In the genomic region with DNA sequence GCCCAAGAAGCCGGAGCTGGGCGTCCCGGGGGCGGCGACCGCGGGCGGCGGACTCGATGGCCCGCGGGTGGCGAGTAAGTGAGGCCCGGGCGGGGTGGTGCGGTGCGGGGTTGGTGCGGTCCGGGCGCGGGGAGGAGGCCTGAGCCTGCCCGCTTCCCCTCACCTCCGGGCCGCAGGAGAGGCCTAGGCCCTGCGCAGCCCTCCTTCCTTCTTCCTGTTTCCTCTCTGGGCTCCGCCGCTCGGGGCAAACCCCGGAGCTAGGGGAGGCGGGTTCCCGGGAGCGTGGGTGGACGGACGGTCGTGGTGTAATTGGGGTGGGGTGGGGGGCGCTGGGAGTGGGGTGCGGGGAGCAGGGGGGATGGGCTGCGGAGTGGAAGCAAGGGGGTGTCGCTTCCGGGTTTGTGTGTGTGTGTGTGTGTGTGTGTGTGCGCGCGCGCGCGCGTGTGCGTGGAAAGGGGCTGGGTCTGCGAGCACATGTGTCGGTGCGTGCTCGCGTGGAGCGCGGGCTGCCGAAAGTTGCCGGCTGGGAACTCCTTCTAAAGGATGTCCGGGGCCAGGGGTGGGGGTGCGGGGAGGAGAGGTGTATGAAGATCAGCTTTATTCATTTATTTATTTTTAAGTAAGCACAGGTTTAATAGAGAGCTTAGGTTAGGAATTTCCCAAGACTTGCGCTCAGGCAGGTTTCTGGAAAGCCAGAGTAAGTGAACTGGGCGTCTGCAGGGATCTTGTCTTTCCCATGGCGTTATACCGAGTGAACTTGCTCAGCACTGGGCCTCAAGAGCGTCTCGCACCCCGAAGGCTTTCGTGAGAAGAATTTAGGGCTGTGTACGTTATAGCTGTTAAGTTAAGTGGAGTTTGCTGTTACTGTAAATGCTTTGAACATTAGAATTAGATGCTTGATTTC, we compare ENCODE assay signal across 8 mouse cellular contexts. TPM values are rescaled to one million over a fixed set of nuclear protein-coding genes. Genes with fewer than 3 reads are reported as not detected.
DNase-seq lines count a peak whose midpoint lies in the region; ATAC-seq and TF ChIP-seq lines count a peak whose summit lies in the region.

No protein-coding gene starts in this region.

- H3K27ac ChIP-seq in gastrocnemius, adult 2 months: peak overlapping the region; percentile 99
- H3K27ac ChIP-seq in hindbrain, embryonic 16.5 days (ENCODE audit: low read depth, low read length): peak overlapping the region; percentile 99
- H3K27ac ChIP-seq in macrophage: no peak overlapping the region

- no peaks in the 10 kb centered on the region for H3K36me3 ChIP-seq in hindbrain, embryonic 16.5 days (ENCODE audit: control insufficient read depth, insufficient read depth, low read length)
- H3K36me3 ChIP-seq in macrophage (ENCODE audit: inconsistent target): no peaks in the 10 kb centered on the region

- peak overlapping the region; percentile 85 for H3K9ac ChIP-seq in hindbrain, embryonic 16.5 days (ENCODE audit: low read depth, low read length)

- peak overlapping the region; percentile 97 for H3K4me3 ChIP-seq in gastrocnemius, adult 2 months
- H3K4me3 ChIP-seq in hindbrain, embryonic 16.5 days (ENCODE audit: low read length): peak overlapping the region; percentile 66
- H3K4me3 ChIP-seq in macrophage (ENCODE audit: inconsistent target): peak overlapping the region; percentile 54

- 1% methylated on average over 65 of the region's 68 CpGs for WGBS in hindbrain, embryonic 16.5 days
- WGBS in macrophage (ENCODE audit: missing documents): under 1% methylated on average over 42 of the region's 68 CpGs

- peak; percentile 87 for DNase-seq in T-cell, adult 2 months (ENCODE audit: low spot score)
- DNase-seq in cerebellum, postnatal 36 days: peak; percentile 66 to 75
- DNase-seq in gastrocnemius, adult 2 months: peak; percentile 73
- DNase-seq in left cerebral cortex, adult 8-10 months (ENCODE audit: low spot score in 2 of 2): peak; percentile 36 to 70
- peak; percentile 89 to 90 for DNase-seq in right cerebral cortex, postnatal 10 days (ENCODE audit: low spot score in 2 of 2)
- peak; percentile 70 for DNase-seq in urinary bladder, postnatal 14 days (ENCODE audit: low spot score)

- no peak for TF ChIP-seq CTCF in gastrocnemius, adult 2 months (IDR thresholded peaks at IDR 0.05)

- H3K79me2 ChIP-seq in macrophage (ENCODE audit: inconsistent target): peaks cover 53% of the 10 kb centered on the region

- intact Hi-C loops in gastrocnemius, adult 2 months (cut with DNase I): loop anchor here (5.0 kb wide), 2 partner anchors 66 to 111 kb away; no protein-coding TSS in a partner anchor

- peak; percentile 68 for ATAC-seq in hindbrain, embryonic 16.5 days

- peak overlapping the region; percentile 91 for H3K4me2 ChIP-seq in hindbrain, embryonic 16.5 days (ENCODE audit: low read length)

- H3K9me3 ChIP-seq in hindbrain, embryonic 16.5 days (ENCODE audit: control insufficient read depth, low read length): no peaks in the 10 kb centered on the region

- peaks cover 39% of the 10 kb centered on the region for H3K4me1 ChIP-seq in hindbrain, embryonic 16.5 days (ENCODE audit: control insufficient read depth, insufficient read depth, low read depth, low read length)

- H3K27me3 ChIP-seq in hindbrain, embryonic 16.5 days (replicated peaks; ENCODE audit: control insufficient read depth, insufficient read depth, low read length): no peaks in the 10 kb centered on the region

RNA-seq across cellular contexts. Expression of a gene that starts 1.2 kb away (rescaled TPM):
- 10 to 100 TPM; 17.4 to 29.3 TPM for total RNA-seq in gastrocnemius, adult 2 months (2021)
- 36.4 and 52.7 TPM in 2 replicates for polyA plus RNA-seq in hindbrain, embryonic 16.5 days (2015; fragmentation: Nextera tagmentation; extraction: Ambion mirVana)
- 100 to 1,000 TPM in 2 of 4 experiments, 10 to 100 TPM in 2; 80.0 to 106 (median 96.8) TPM for total RNA-seq in left cerebral cortex, adult 8-10 months (2022)
- 100 to 1,000 TPM; 446 to 670 (median 575) TPM for total RNA-seq in macrophage (2018; cell fraction: chromatin; rRNA removed)
- 10 to 100 TPM; 44.4 to 84.1 (median 60.2) TPM for total RNA-seq in macrophage (2018; cell fraction: cytosol; rRNA removed)
- 100 to 1,000 TPM; 214 to 425 (median 313) TPM for total RNA-seq in macrophage (2018; cell fraction: nucleus; rRNA removed)
- 25.2 to 36.1 TPM (median 33.8 TPM) in 3 replicates for polyA plus RNA-seq in macrophage (2018)

RNA-seq across cellular contexts. Expression of a gene that starts 30.9 kb away (rescaled TPM):
- total RNA-seq in gastrocnemius, adult 2 months (2021): not detected
- 1.8 and 2.3 TPM in 2 replicates for polyA plus RNA-seq in hindbrain, embryonic 16.5 days (2015; fragmentation: Nextera tagmentation; extraction: Ambion mirVana)
- total RNA-seq in left cerebral cortex, adult 8-10 months (2022): 1 to 10 TPM; 6.2 to 7.4 (median 6.7) TPM
- under 1 TPM in 14 of 26 experiments, not detected in 12; 0.12 to 0.44 (median 0.26) TPM for total RNA-seq in macrophage (2018; cell fraction: chromatin; rRNA removed)
- total RNA-seq in macrophage (2018; cell fraction: cytosol; rRNA removed): under 1 TPM; 0.03 to 0.94 (median 0.18) TPM
- total RNA-seq in macrophage (2018; cell fraction: nucleus; rRNA removed): 1 to 10 TPM in 7 of 26 experiments, under 1 TPM in 19; 0.14 to 1.8 (median 0.76) TPM
- 0.11 to 0.75 TPM (median 0.19 TPM) in 3 replicates for polyA plus RNA-seq in macrophage (2018)

Comparison
In these comparisons a context has a peak if more than half of its experiments do, and no peak if none do; other contexts are left out.
1. RNA of a gene that starts 30.9 kb away (total RNA-seq): 6.2 to 7.4 TPM in left cerebral cortex, adult 8-10 months; not detected in gastrocnemius, adult 2 months; every median in the first group is over 4 times any median in the second.
2. Peak in every context shown above with its lines, with median percentiles within 50 percentile points of each other: DNase-seq and H3K4me3 ChIP-seq.